Mouse (Mus musculus) heart, postnatal 0 days (tissue): ENCODE measurements at regions not wholly inside any gene's neighbourhood (a gene's known extent, or its start where the extent isn't known, plus 50 kb on each side); places are given as distances from the start of the nearest gene placed in this dataset.

Experiments used
- CTCF ChIP-seq: IDR thresholded peaks from 2 replicates; pipeline ENCODE4 v1.5.1; 2016; ENCODE audit warnings: antibody characterized with exemption, control low read depth, low read depth
- EP300 ChIP-seq: IDR thresholded peaks from 2 replicates; pipeline ENCODE4 v1.6.1; 2016; ENCODE audit warnings: antibody characterized with exemption, low read depth

DNA sequence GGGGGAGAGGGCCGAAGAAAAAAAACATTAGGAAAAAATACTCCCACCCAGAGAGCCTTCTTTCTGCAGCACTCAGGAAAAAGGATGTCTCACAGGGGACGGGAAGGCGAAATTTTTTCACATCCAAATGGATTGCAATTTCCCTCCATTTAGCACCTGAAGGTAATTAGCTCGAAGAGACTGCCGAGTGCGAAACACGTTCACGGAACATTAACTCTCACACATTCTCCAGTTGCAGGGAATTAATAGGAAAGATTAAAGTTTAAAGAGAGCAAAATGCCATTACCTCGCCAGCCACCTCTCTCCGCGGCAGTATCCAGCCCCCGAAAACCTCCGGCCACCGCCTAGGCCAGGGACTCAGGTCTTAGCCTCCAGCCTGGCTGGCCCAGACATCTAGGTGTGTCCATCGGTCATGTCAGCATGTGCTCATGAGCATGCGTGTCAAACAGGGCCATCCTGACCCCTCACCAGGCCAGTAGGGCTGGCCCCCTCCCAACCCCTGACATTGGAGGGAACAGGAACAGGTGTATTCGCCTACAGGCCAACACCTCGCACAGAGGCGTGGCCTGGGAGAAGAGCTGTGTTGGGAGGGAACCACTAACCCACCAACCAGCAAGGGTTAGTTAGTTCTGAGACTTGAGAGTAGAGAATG is 68.8 kb downstream of the Hif1an start:
- TF ChIP-seq CTCF (no peak), EP300 (no peak)
